Mouse (Mus musculus): ENCODE data around the gene Elmo2. TPM values are rescaled to one million over a fixed set of nuclear protein-coding genes. Genes with fewer than 3 reads are reported as not detected.
A peak's percentile ranks its signal among the peaks of the same experiment; 100 is the strongest.

Gene Elmo2
- total and polyA plus RNA-seq, 3 experiments: 9.0 to 11.7 (median 10.1) TPM

DNA sequence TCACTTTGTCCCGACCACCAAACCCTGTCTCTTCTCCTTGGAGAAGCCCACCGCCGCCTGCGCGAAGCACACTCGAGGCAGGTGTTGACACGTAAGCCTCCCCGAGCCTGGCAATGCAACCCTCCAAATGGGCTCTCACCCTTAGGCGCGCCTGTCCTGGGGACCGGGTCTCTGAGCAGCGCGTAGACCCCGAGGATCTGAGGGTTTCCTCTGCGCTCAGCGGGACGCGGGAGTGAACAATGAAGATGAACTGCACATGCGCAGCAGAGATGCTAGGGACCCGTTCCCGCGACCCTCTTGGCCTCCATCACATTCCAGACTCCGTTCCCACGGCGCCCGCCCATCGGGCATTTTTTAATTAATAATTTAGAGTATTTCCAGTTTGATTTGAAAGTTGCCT lies 42.2 kb upstream of the Elmo2 start, which contains the start of gene Zfp663 (continued):
- TF ChIP-seq RCOR1 (conservative IDR thresholded peaks at IDR 0.05; ENCODE audit: low read depth, low read length): no peak

DNA sequence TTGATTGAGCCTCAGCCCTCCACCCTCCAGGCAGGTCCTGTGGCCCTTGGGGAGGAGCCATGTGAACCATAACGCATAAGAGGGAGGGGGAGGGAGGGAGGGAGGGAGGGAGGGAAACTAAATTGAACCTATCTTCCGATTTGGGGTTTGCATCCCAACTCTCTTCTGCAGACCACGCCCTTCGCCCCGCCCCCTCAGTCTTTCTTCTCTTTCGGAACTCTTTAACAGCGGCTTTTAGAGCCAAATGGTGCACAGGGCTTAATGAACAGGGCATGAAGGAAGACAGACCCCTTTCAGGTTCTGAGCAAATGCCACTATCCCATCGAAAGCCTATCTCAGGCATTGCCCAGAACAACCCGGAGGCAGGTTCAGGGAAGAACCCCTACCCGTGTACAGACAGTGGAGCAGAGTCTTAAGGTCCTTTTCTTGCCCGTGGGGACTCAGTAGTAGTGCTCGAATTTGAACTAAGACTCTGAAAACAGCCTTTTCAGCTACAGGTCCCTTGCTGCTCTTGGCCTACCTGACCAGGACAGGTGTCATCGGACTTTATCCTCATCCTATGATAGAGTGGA lies 41.7 kb upstream of the Elmo2 start:
- Histone ChIP-seq H3K4me2 (ENCODE audit: insufficient read depth, low read depth, poor library complexity, severe bottlenecking) (no peak overlapping the region), H3K4me1 (ENCODE audit: control insufficient read depth in 1 of 2, insufficient read depth in 2 of 2) (peaks cover 3 to 7% of the 10 kb centered on the region in 2 experiments; a peak in 1 of 4 replicates), H3K27ac (ENCODE audit: insufficient read depth, low read depth) (no peak overlapping the region), H3K79me2 (replicated peaks; ENCODE audit: control insufficient read depth, extremely low read depth, insufficient read depth, poor library complexity, severe bottlenecking) (no peaks in the 10 kb centered on the region), H3K36me3 (replicated peaks in 1 of 2; ENCODE audit: control insufficient read depth in 1 of 2, insufficient read depth in 1 of 2, low read length in 1 of 2) (no peaks in the 10 kb centered on the region), H3K27me3 (replicated peaks) (peaks cover 56% of the 10 kb centered on the region), H3K9me3 (replicated peaks; ENCODE audit: low read length) (peaks cover 4% of the 10 kb centered on the region), H3K4me3 (replicated peaks in 1 of 3; ENCODE audit: low read depth in 2 of 3, low read length in 2 of 3, poor library complexity in 1 of 3) (no peak overlapping the region), H3K9ac (ENCODE audit: insufficient read depth, low read depth) (no peak overlapping the region)
- in situ Hi-C loops (cut with MboI; ENCODE audit: low pct_ligation_motif_present, low pct_unique_long_range_greater_than_20kb, low sequenced_read_pairs): loop anchor here (10.0 kb wide), 2 partner anchors 107 to 423 kb away; partner anchors contain the start of genes Mmp9 and Slc13a3
- TF ChIP-seq JUN (IDR thresholded peaks at IDR 0.05; ENCODE audit: insufficient read depth, low read depth, low read length) (no peak), MXI1 (IDR thresholded peaks at IDR 0.05; ENCODE audit: low read depth, low read length) (no peak), ZC3H11A (IDR thresholded peaks at IDR 0.05; ENCODE audit: low read depth, low read length) (no peak), UBTF (IDR thresholded peaks at IDR 0.05; ENCODE audit: low read depth, low read length) (no peak), HCFC1 (IDR thresholded peaks at IDR 0.05; ENCODE audit: low read depth, low read length) (no peak), TBP (conservative IDR thresholded peaks at IDR 0.05; ENCODE audit: low read depth, low read length) (no peak), KAT2A (IDR thresholded peaks at IDR 0.05; ENCODE audit: insufficient replicate concordance, low read length) (no peak), POLR2AphosphoS2 (IDR thresholded peaks at IDR 0.05; ENCODE audit: low read depth, low read length) (no peak), MAZ (IDR thresholded peaks at IDR 0.05; ENCODE audit: low read depth, low read length) (no peak), BHLHE40 (IDR thresholded peaks at IDR 0.05; ENCODE audit: low read depth, low read length) (no peak), CHD2 (IDR thresholded peaks at IDR 0.05; ENCODE audit: low read length) (no peak)
- dilution Hi-C loops (cut with MboI; ENCODE audit: extremely low pct_ligation_motif_present, extremely low pct_unique_long_range_greater_than_20kb, low sequenced_read_pairs): no loop called here
- no peak for DNase-seq (ENCODE audit: extremely low read depth)

DNA sequence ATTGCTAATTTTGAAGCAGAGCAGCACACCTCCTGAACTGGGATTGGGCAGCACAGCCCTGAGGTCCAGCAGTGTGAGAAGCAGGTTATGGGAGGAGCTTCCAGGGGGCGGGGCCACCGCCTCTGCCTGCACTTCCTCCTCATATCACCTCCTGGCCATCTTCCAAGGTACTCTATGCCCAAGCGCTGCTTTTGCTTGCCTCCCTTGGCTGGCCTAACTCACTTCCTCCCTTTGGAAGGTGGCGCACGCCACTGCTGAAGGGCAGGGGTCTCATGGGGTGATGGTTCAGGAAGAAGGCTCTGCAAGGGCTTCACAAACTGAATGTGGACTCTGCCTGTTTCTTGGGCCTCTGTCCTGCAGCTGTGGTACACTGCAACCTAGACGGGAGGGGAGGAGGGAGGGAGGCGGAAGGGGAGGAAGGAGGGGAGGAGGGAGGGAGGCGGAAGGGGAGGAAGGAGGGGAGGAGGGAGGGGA lies 40.8 kb upstream of the Elmo2 start:
- TF ChIP-seq MEF2A (IDR thresholded peaks at IDR 0.05; ENCODE audit: borderline replicate concordance, low read depth, low read length) (no peak), RAD21 (IDR thresholded peaks at IDR 0.05; ENCODE audit: low read depth, low read length) (no peak), CTCF (conservative IDR thresholded peaks at IDR 0.05 in 1 of 2, IDR thresholded peaks at IDR 0.05 in 1 of 2; ENCODE audit: low read depth in 2 of 2, low read length in 2 of 2) (no peak), ZMIZ1 (IDR thresholded peaks at IDR 0.05; ENCODE audit: low read depth, low read length) (no peak), MAZ (IDR thresholded peaks at IDR 0.05; ENCODE audit: low read depth, low read length) (no peak), RCOR1 (conservative IDR thresholded peaks at IDR 0.05; ENCODE audit: low read depth, low read length) (no peak), USF2 (conservative IDR thresholded peaks at IDR 0.05; ENCODE audit: low read depth, low read length) (no peak), NRF1 (IDR thresholded peaks at IDR 0.05; ENCODE audit: low read depth, low read length) (no peak), HCFC1 (IDR thresholded peaks at IDR 0.05; ENCODE audit: low read depth, low read length) (no peak)
- no peak overlapping the region for H3K27ac ChIP-seq (ENCODE audit: insufficient read depth, low read depth)
- H3K9me3 ChIP-seq (replicated peaks; ENCODE audit: low read length): peaks cover 7% of the 10 kb centered on the region
- in situ Hi-C loops (cut with MboI; ENCODE audit: low pct_ligation_motif_present, low pct_unique_long_range_greater_than_20kb, low sequenced_read_pairs) (loop anchor here (10.0 kb wide), 2 partner anchors 108 to 422 kb away; partner anchors contain the start of genes Mmp9 and Slc13a3), dilution Hi-C loops (cut with MboI; ENCODE audit: extremely low pct_ligation_motif_present, extremely low pct_unique_long_range_greater_than_20kb, low sequenced_read_pairs) (no loop called here)
- no peak overlapping the region for H3K9ac ChIP-seq (ENCODE audit: insufficient read depth, low read depth)
- DNase-seq (ENCODE audit: extremely low read depth): peak; percentile 3
- H3K4me1 ChIP-seq (ENCODE audit: control insufficient read depth in 1 of 2, insufficient read depth in 2 of 2): peaks cover 3 to 7% of the 10 kb centered on the region in 2 experiments; a peak in 1 of 4 replicates
- no peaks in the 10 kb centered on the region for H3K36me3 ChIP-seq (replicated peaks in 1 of 2; ENCODE audit: control insufficient read depth in 1 of 2, insufficient read depth in 1 of 2, low read length in 1 of 2)
- H3K27me3 ChIP-seq (replicated peaks): peaks cover 59% of the 10 kb centered on the region
- H3K4me2 ChIP-seq (ENCODE audit: insufficient read depth, low read depth, poor library complexity, severe bottlenecking): no peak overlapping the region
- H3K79me2 ChIP-seq (replicated peaks; ENCODE audit: control insufficient read depth, extremely low read depth, insufficient read depth, poor library complexity, severe bottlenecking): no peaks in the 10 kb centered on the region
- H3K4me3 ChIP-seq (replicated peaks in 1 of 3; ENCODE audit: low read depth in 2 of 3, low read length in 2 of 3, poor library complexity in 1 of 3): no peak overlapping the region
